Comparison of ENCODE assay signal across 25 mouse cellular contexts in genomic region chr5:44529466-44529865, GRCm38 (mm10).
DNase-seq lines count a peak whose midpoint lies in the region; ATAC-seq and TF ChIP-seq lines count a peak whose summit lies in the region.
"Had no signal": no experiment of that assay in that cellular context is flagged by ENCODE, and none has a peak within 500 bp of the region (broad histone marks: within the 10 kb centered on the region; RNA-seq: fewer than 3 reads in every experiment).

No protein-coding gene starts in this region.

- H3K4me1 ChIP-seq in forebrain, embryonic 14.5 days (ENCODE audit: control insufficient read depth, insufficient read depth, low read length) = no peaks in the 10 kb centered on the region
- no peaks in the 10 kb centered on the region for H3K4me1 ChIP-seq in forebrain, embryonic 11.5 days (replicated peaks; ENCODE audit: control insufficient read depth, insufficient read depth, low read length)
- no peaks in the 10 kb centered on the region for H3K4me1 ChIP-seq in kidney, postnatal 0 days (replicated peaks; ENCODE audit: insufficient read depth, low read length)
- H3K4me1 ChIP-seq: limb, embryonic 10.5 days; liver, embryonic 15.5 days; neural tube, embryonic 12.5 days had no signal

- H3K27ac ChIP-seq in forebrain, embryonic 14.5 days (ENCODE audit: low read depth, low read length) = peak overlapping the region; percentile 49; the same call in 1 of the 2 replicates
- no peak overlapping the region for H3K27ac ChIP-seq in forebrain, embryonic 11.5 days (ENCODE audit: low read depth, low read length)
- H3K27ac ChIP-seq in kidney, postnatal 0 days = no peak overlapping the region
- H3K27ac ChIP-seq: limb, embryonic 10.5 days; liver, embryonic 15.5 days; macrophage; neural tube, embryonic 12.5 days had no signal

- H3K36me3 ChIP-seq in forebrain, embryonic 14.5 days (ENCODE audit: control insufficient read depth, insufficient read depth, low read length) = no peaks in the 10 kb centered on the region
- no peaks in the 10 kb centered on the region for H3K36me3 ChIP-seq in forebrain, embryonic 11.5 days (ENCODE audit: control insufficient read depth, insufficient read depth, low read length)
- H3K36me3 ChIP-seq in kidney, postnatal 0 days (ENCODE audit: insufficient read depth, low read length) = no peaks in the 10 kb centered on the region
- H3K36me3 ChIP-seq: heart, embryonic 12.5 days; limb, embryonic 10.5 days; liver, embryonic 15.5 days; neural tube, embryonic 12.5 days had no signal

- H3K27me3 ChIP-seq in forebrain, embryonic 14.5 days (replicated peaks; ENCODE audit: control insufficient read depth, insufficient read depth, low read length) = no peaks in the 10 kb centered on the region
- no peaks in the 10 kb centered on the region for H3K27me3 ChIP-seq in forebrain, embryonic 11.5 days (ENCODE audit: control insufficient read depth, insufficient read depth, low read length)
- H3K27me3 ChIP-seq in kidney, postnatal 0 days (ENCODE audit: insufficient read depth, low read length) = no peaks in the 10 kb centered on the region
- H3K27me3 ChIP-seq: CH12.LX; liver, embryonic 15.5 days; neural tube, embryonic 12.5 days had no signal

- H3K4me2 ChIP-seq in forebrain, embryonic 14.5 days (ENCODE audit: low read length) = no peak overlapping the region
- H3K4me2 ChIP-seq in forebrain, embryonic 11.5 days (ENCODE audit: low read depth, low read length, severe bottlenecking) = no peak overlapping the region
- H3K4me2 ChIP-seq in kidney, postnatal 0 days (ENCODE audit: low read length) = no peak overlapping the region
- H3K4me2 ChIP-seq: heart, embryonic 12.5 days; liver, embryonic 15.5 days; neural tube, embryonic 12.5 days had no signal

- no peak for TF ChIP-seq CTCF in kidney, postnatal 0 days (IDR thresholded peaks at IDR 0.05; ENCODE audit: low read depth)

- peak; percentile 14 for DNase-seq in forebrain, embryonic 14.5 days (ENCODE audit: low spot score)
- DNase-seq in forebrain, embryonic 11.5 days (ENCODE audit: low spot score) = no peak
- DNase-seq in kidney, postnatal 0 days (ENCODE audit: low spot score) = peak; percentile 37
- DNase-seq in kidney, adult 11 months = no peak
- DNase-seq in 3T3-L1 (ENCODE audit: low read depth, low spot score) (peak; percentile 4), ZHBTc4 (ENCODE audit: low read depth, low spot score) (peak; percentile 8)
- DNase-seq in urinary bladder, adult 2 months (ENCODE audit: low spot score) = no peak
- DNase-seq: adrenal gland, postnatal 10 days; B cell, adult 2 months; cerebellum, adult 2 months; cerebellum, postnatal 36 days; gastrocnemius, postnatal 14 days; heart, adult 18-20 months; heart, postnatal 10 days; kidney, postnatal 10 days; liver; right cerebral cortex, postnatal 25 days; spleen, adult 18-20 months had no signal

- H3K4me3 ChIP-seq in forebrain, embryonic 14.5 days (ENCODE audit: low read depth, low read length) = no peak overlapping the region
- H3K4me3 ChIP-seq in forebrain, embryonic 11.5 days (ENCODE audit: low read depth, low read length) = no peak overlapping the region
- no peak overlapping the region for H3K4me3 ChIP-seq in kidney, postnatal 0 days (replicated peaks; ENCODE audit: low read depth, low read length)
- H3K4me3 ChIP-seq: heart, embryonic 12.5 days; limb, embryonic 10.5 days; liver, embryonic 15.5 days; neural tube, embryonic 12.5 days had no signal

- no peak for ATAC-seq in forebrain, embryonic 14.5 days
- no peak for ATAC-seq in forebrain, embryonic 11.5 days (replicated peaks; ENCODE audit: low FRiP score)
- no peak for ATAC-seq in kidney, postnatal 0 days (replicated peaks; ENCODE audit: low FRiP score, low read depth)
- ATAC-seq: inflammation-experienced regulatory T-cells, adult 6 months had no signal

- 76% methylated on average over 3 of the region's 3 CpGs for WGBS in forebrain, embryonic 14.5 days
- 77% methylated on average over 3 of the region's 3 CpGs for WGBS in forebrain, embryonic 11.5 days
- WGBS in kidney, postnatal 0 days = 76% methylated on average over 3 of the region's 3 CpGs

- H3K9me3 ChIP-seq in forebrain, embryonic 14.5 days (replicated peaks; ENCODE audit: control insufficient read depth, low read length) = no peaks in the 10 kb centered on the region
- no peaks in the 10 kb centered on the region for H3K9me3 ChIP-seq in forebrain, embryonic 11.5 days (ENCODE audit: control insufficient read depth, low read length)
- no peaks in the 10 kb centered on the region for H3K9me3 ChIP-seq in kidney, postnatal 0 days (replicated peaks; ENCODE audit: low read length)
- H3K9me3 ChIP-seq: limb, embryonic 10.5 days; liver, embryonic 15.5 days; neural tube, embryonic 12.5 days had no signal

- no peak overlapping the region for H3K9ac ChIP-seq in forebrain, embryonic 14.5 days (ENCODE audit: low read length)
- H3K9ac ChIP-seq in forebrain, embryonic 11.5 days (ENCODE audit: low read length) = no peak overlapping the region
- H3K9ac ChIP-seq in kidney, postnatal 0 days (ENCODE audit: low read depth, low read length) = no peak overlapping the region
- H3K9ac ChIP-seq: heart, embryonic 12.5 days; liver, embryonic 15.5 days; neural tube, embryonic 12.5 days had no signal

Comparison
In these comparisons a context has a peak if more than half of its experiments do, and no peak if none do; other contexts are left out.
1. DNase-seq: peak in forebrain, embryonic 14.5 days (single experiment), kidney, postnatal 0 days (single experiment), 3T3-L1 (single experiment) and ZHBTc4 (single experiment); none in forebrain, embryonic 11.5 days (single experiment), kidney, adult 11 months (single experiment) and urinary bladder, adult 2 months (single experiment).